Comparison of ENCODE assay signal across 8 mouse cellular contexts in genomic region chr2:162930516-162931122, GRCm38 (mm10). TPM values are rescaled to one million over a fixed set of nuclear protein-coding genes. Genes with fewer than 3 reads are reported as not detected.
A peak's percentile ranks its signal among the peaks of the same experiment; 100 is the strongest.
DNase-seq lines count a peak whose midpoint lies in the region; ATAC-seq and TF ChIP-seq lines count a peak whose summit lies in the region.

No protein-coding gene starts in this region.

- peaks cover 21% of the 10 kb centered on the region for H3K4me1 ChIP-seq in hindbrain, embryonic 13.5 days (replicated peaks)

- peak overlapping the region; percentile 100 for H3K27ac ChIP-seq in layer of hippocampus, adult 2 months
- H3K27ac ChIP-seq in hindbrain, embryonic 13.5 days: peak overlapping the region; percentile 99

- peak; percentile 76; the same call in 1 of the 2 replicates for ATAC-seq in hindbrain, embryonic 13.5 days (ENCODE audit: low FRiP score)
- peak; percentile 10; the same call in 1 of the 2 replicates for ATAC-seq in megakaryocyte progenitor cell, adult 5-6 weeks (replicated peaks; ENCODE audit: poor library complexity)

- peak overlapping the region; percentile 83 for H3K4me2 ChIP-seq in hindbrain, embryonic 13.5 days

- 0 out of 2 replicates have a peak, but pooled peaks cover 8% of the 10 kb centered on the region for H3K27me3 ChIP-seq in hindbrain, embryonic 13.5 days

- peak overlapping the region; percentile 100 for H3K9ac ChIP-seq in hindbrain, embryonic 13.5 days

- WGBS in hindbrain, embryonic 13.5 days: under 1% methylated on average over 18 of the region's 18 CpGs

- no peak for TF ChIP-seq CTCF in layer of hippocampus, adult 2 months (conservative IDR thresholded peaks at IDR 0.05)

- intact Hi-C loops in gastrocnemius, postnatal 36 days (cut with DNase I): no loop called here

- peaks cover 25% of the 10 kb centered on the region for H3K36me3 ChIP-seq in hindbrain, embryonic 13.5 days

- no peaks in the 10 kb centered on the region for H3K9me3 ChIP-seq in hindbrain, embryonic 13.5 days

- no peak for DNase-seq in layer of hippocampus, adult 2 months (ENCODE audit: low spot score in 2 of 2)
- no peak for DNase-seq in layer of hippocampus, adult 8-10 months (ENCODE audit: low spot score in 2 of 2)
- DNase-seq in adipocyte (ENCODE audit: low spot score): peak; percentile 19
- DNase-seq in right cerebral cortex, postnatal 25 days: no peak
- no peak for DNase-seq in cerebellum, postnatal 14 days
- no peak for DNase-seq in gastrocnemius, postnatal 36 days

- peak overlapping the region; percentile 100 for H3K4me3 ChIP-seq in layer of hippocampus, adult 2 months
- peak overlapping the region; percentile 95 for H3K4me3 ChIP-seq in hindbrain, embryonic 13.5 days

RNA-seq across cellular contexts. Expression of gene Srsf6, which starts 0.7 kb away (rescaled TPM):
- 100 to 1,000 TPM; 106 to 113 TPM for total RNA-seq in layer of hippocampus, adult 2 months (2021)
- total RNA-seq in layer of hippocampus, adult 8-10 months (2022): 100 to 1,000 TPM in 3 of 4 experiments, 10 to 100 TPM in 1; 91.5 to 133 (median 110) TPM
- polyA plus RNA-seq in hindbrain, embryonic 13.5 days (2015; fragmentation: Nextera tagmentation; extraction: Ambion mirVana): 169 and 173 TPM in 2 replicates
- 239 and 254 TPM in 2 replicates for total RNA-seq in megakaryocyte progenitor cell, adult 5-6 weeks (2015)
- total RNA-seq in megakaryocyte progenitor cell, adult 5-6 weeks (2017): 221 and 260 TPM in 2 replicates
- total RNA-seq in gastrocnemius, postnatal 36 days (2021): 10 to 100 TPM; 35.8 to 46.8 TPM

RNA-seq across cellular contexts. Expression of gene L3mbtl1, which starts 12.7 kb away (rescaled TPM):
- 10 to 100 TPM; 10.1 to 14.0 TPM for total RNA-seq in layer of hippocampus, adult 2 months (2021)
- total RNA-seq in layer of hippocampus, adult 8-10 months (2022): 10 to 100 TPM; 10.9 to 18.5 (median 12.1) TPM
- polyA plus RNA-seq in hindbrain, embryonic 13.5 days (2015; fragmentation: Nextera tagmentation; extraction: Ambion mirVana): 0.69 and 1.3 TPM in 2 replicates
- total RNA-seq in megakaryocyte progenitor cell, adult 5-6 weeks (2015): not detected in 2 replicates
- total RNA-seq in megakaryocyte progenitor cell, adult 5-6 weeks (2017): not detected in 2 replicates
- total RNA-seq in gastrocnemius, postnatal 36 days (2021): not detected

RNA-seq across cellular contexts. Expression of gene Sgk2, which starts 56.5 kb away (rescaled TPM):
- under 1 TPM; 0.54 to 0.97 TPM for total RNA-seq in layer of hippocampus, adult 2 months (2021)
- total RNA-seq in layer of hippocampus, adult 8-10 months (2022): 1 to 10 TPM in 2 of 4 experiments, under 1 TPM in 2; 0.77 to 1.9 (median 1.3) TPM
- polyA plus RNA-seq in hindbrain, embryonic 13.5 days (2015; fragmentation: Nextera tagmentation; extraction: Ambion mirVana): 0.09 and 0.17 TPM in 2 replicates
- total RNA-seq in megakaryocyte progenitor cell, adult 5-6 weeks (2015): not detected in 2 replicates
- total RNA-seq in megakaryocyte progenitor cell, adult 5-6 weeks (2017): not detected in 2 replicates
- total RNA-seq in gastrocnemius, postnatal 36 days (2021): not detected

Comparison
In these comparisons a context has a peak if more than half of its experiments do, and no peak if none do; other contexts are left out.
1. RNA of gene L3mbtl1, which starts 12.7 kb away (total RNA-seq): 10.1 to 14.0 TPM in layer of hippocampus, adult 2 months and 10.9 to 18.5 TPM in layer of hippocampus, adult 8-10 months; not detected in gastrocnemius, postnatal 36 days and not detected in megakaryocyte progenitor cell, adult 5-6 weeks; every median in the first group is over 4 times any median in the second.